Mouse (Mus musculus) gastrocnemius, postnatal 4 days (tissue): ENCODE data around the gene Meox1. TPM values are rescaled to one million over a fixed set of nuclear protein-coding genes. Genes with fewer than 3 reads are reported as not detected.

ENCODE experiments used
- DNase-seq, 2 experiments: peaks; one replicate each; pipeline ENCODE4 v3.0.0; 2021 to 2022; ENCODE audit warnings: low spot score in 2 of 2, mixed read lengths in 2 of 2
- total RNA-seq, 2 experiments: library from RNA; stranded (reverse); gene quantifications; 2 replicates each; pipeline ENCODE4 v1.2.3; 2021

Meox1 gene
- total RNA-seq, 2 experiments from 2014 or later: 17.7 to 20.4 TPM

- DNase-seq: no peak
These were observed 7.1 kb upstream of the Meox1 start for GRCm38 (mm10) chr11:101901309-101901708.

- DNase-seq: no peak
These were observed 4.2 kb upstream of the Meox1 start for GRCm38 (mm10) chr11:101898328-101898727.

DNA sequence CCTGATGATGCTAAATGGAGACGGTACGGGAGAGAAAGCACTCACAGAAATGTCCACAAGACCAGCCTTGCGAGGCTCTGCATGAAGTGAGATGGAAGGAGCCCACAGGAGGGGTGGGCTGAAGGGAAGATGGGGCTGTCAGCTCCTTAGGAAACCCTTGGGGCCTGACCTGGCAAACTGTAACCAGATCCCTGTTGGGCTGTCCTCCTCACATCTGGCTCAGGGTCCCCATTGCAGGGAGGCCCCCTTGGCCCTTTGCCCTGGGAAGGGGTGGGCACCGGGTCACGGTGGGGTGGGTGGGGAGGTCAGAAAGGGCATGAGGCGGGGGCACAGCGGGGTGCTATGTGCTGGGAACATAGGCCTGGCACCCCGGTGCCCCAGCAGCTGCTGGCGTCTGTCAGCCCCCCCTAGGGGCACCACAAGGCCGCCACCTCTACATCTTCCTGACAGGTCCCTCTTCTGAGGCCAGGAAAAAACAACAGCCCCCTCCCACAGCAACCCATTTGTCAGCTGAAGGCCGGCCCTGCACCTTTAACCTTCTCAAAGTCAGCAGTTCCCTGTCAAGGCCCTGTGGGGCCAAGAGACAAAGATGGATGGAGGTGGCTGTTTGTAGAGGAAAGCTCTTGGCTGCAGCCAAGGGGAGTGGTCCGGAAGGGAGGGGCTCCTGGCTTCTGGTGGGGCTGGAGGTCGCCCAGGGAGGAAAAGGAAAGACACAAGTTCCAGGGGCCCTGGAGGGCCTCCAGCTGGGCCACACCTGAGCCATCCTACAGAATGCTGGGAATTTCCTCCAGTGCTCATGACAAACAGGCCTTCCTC is 2.6 kb upstream of the Meox1 start:
- DNase-seq: no peak

DNA sequence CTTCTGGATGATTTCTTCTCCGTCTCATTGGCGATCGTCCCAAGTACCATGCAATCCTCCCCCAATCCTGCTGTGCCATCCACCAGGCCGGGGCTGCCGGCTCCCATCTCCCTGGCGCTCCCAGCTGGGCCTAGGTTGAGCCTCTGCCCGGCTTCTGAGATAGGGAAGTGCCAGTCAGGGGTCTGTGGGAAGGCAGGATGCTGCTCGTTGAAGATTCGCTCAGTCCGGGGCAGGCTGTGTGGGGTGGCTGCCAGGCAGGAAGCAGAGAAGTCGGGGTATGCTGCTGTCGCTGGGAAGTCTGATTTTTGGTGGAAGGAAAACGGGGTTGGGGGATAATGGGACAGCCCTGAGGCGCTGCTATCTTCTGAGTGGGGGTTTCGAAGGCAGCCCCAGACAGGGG is 614 bp downstream of the Meox1 start:
- DNase-seq: peak in 1 of 2 experiments; percentile 43

GRCm38 (mm10) chr11:101891451-101891850 is 2.7 kb downstream of the Meox1 start:
- peak in 1 of 2 experiments; percentile 36 for DNase-seq

DNA sequence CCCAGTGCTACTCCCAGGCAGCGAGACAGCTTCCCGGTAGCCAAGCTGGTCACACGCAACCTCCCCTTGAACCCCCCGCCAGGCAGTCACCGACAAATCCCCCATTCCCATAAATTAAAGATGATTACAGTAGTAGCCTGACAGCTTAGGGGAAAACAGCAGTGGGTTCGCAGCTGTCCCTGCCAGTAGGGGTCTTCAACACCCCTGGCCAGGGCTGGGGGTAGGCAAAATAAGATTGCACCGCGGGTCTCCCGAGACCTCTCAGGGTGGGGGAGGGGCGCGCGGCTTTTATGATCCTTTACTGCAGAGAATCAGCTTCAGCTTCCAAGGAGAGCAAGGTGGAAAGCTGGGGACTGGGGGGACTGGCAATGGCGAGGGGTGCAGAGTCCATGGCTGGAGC is 4.4 kb downstream of the Meox1 start:
- no peak for DNase-seq

- no peak for DNase-seq
These were observed 5.4 kb downstream of the Meox1 start for GRCm38 (mm10) chr11:101888820-101889219.

GRCm38 (mm10) chr11:101886436-101886835 is 7.7 kb downstream of the Meox1 start:
- no peak for DNase-seq

DNA sequence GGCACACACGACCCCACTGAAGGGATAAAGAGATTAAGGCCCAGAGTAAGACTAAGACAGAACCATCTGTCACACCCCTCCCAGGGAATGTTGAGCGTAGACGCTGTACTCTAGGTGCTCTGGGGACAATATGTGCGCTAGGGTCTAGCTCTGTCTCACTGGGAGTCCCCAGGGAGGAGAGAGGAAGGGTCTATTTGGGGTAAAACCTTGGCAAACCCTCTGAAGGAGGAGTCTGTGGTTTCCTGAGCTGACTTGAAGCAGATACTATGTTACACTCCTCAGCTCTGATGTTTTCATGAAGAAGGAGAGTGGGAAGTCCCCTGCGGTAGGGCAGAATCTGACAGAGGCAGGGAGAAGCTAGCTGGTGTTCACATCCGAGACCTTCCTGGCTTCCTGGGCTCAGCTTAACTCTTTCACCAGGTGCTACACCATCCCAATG is 8.3 kb downstream of the Meox1 start:
- DNase-seq: no peak

GRCm38 (mm10) chr11:101885232-101885631 is 8.9 kb downstream of the Meox1 start:
- DNase-seq: no peak

DNA sequence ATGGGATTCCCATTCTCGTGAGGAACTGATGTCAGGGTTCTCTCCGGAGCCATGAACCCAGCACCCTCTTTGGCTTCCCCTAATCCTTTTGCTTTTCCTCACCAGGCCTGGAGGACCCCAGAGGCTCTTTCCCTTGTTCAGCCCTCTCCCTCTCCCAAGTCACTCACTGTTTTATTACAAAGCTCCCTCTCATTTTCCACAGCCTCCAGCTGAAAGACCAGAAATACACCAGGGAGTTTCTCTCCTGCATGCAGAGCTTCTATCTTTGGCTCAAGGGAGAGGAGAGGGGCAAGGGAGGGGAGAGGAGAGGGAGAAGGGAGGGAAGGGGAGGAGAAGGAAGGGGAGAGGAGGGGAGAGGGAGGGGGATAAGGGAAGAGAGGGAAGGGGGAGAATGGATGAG is 10.3 kb downstream of the Meox1 start:
- no peak for DNase-seq

- no peak for DNase-seq
These were observed 11.5 kb downstream of the Meox1 start for GRCm38 (mm10) chr11:101882500-101883290.

- DNase-seq: peak; percentile 76 to 87
These were observed 12.5 kb downstream of the Meox1 start for GRCm38 (mm10) chr11:101881604-101882071.

DNA sequence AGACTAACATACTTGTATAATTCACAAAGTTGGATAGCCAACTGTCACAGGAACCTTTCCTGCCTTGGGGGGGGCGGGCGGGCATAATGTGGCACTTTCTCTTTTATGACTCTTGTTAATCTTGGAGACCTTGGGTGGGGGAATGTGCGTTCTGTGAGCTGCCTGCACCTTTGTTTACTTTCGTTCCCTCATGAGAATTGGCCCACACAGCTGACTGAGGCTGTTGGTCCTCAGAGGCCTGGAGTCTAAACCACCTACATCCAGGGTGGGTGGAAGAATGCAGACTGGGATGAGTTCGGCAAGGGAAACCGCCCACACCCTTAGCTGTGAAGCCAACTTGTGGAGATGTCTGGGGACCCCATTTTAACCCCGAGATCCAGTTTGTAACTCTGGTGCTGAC is 13.0 kb downstream of the Meox1 start:
- no peak for DNase-seq

DNA sequence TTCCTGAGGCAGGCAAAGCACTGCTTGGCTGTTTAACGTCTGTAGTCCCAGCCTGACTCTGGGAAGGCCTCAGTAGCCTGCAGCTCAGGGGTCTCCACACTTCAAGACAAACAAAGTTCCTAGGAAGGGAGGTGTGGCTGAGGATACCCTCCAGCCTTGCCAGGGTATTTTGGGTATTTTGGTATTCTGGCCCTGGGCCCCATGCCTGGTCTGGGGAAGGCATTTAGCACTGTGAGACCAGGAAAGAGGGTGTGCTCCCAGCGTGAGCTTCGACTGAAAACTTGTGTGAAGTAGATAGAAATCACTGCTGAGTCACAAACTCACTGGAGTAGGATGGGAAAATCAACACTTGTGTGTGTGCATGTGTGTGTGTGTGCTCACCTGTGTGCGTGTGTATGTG is 14.5 kb downstream of the Meox1 start:
- no peak for DNase-seq

DNA sequence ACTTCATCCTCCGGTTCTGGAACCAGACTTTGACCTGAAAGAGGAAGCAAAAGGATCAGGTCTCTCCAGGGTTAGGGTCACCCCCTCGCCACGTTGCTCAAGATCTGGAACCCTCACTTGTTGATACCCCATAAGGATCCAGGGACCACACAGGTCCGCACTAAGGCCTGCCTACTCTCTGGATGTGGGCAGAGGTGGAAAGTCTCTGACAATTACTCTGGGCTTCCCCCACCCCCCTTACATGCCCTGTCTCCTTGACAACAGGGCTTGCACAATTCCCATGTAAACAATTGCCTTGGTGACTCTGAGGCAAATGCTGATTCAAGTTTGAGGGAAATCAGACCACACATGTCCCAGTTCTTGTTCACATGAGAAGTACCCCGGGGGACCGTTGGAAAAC is 15.5 kb downstream of the Meox1 start:
- DNase-seq: no peak

- DNase-seq: no peak
These were observed 19.2 kb downstream of the Meox1 start for GRCm38 (mm10) chr11:101874978-101875377.

DNA sequence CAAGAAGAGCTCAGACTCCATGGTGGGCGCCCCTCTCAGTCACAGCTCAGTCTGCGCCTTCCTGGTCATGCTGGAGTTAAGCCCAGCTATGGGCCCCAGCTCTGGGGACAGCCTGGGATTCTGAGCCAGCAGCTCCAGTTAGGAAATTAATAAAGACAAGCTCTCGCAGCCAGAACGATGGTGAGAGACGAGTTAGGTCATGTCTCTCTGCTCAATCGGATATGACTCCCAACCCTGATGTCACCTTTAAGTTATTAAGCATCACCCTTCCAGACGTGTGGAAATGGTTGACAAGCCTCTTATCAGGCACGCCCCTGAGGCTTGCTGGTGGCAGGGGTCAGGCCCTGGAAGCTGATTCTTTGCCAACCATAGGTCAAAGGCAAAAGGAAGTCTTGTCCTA is 20.3 kb downstream of the Meox1 start:
- DNase-seq: peak in 1 of 2 experiments; percentile 46

DNA sequence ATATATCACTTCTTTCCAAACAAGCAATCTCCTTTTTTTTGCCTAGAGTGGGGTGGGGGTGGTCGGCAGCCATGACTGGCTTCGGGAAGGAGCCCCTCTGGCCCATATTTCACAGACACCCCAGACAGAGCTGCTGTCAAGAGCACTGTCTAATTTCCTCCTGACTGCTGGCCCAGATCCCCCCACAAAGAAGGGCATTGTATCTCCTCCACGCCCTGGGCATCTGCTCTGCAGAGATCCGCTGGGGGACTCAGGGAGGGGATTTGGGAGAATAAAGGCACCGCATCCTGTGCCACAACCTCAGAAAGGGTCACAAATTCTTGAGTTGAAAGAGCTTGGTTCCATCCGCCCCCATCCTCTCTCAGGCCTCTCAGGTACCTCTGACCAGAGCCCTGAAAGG is 22.7 kb downstream of the Meox1 start:
- no peak for DNase-seq

GRCm38 (mm10) chr11:101870067-101870765 is 24.0 kb downstream of the Meox1 start:
- no peak for DNase-seq

DNA sequence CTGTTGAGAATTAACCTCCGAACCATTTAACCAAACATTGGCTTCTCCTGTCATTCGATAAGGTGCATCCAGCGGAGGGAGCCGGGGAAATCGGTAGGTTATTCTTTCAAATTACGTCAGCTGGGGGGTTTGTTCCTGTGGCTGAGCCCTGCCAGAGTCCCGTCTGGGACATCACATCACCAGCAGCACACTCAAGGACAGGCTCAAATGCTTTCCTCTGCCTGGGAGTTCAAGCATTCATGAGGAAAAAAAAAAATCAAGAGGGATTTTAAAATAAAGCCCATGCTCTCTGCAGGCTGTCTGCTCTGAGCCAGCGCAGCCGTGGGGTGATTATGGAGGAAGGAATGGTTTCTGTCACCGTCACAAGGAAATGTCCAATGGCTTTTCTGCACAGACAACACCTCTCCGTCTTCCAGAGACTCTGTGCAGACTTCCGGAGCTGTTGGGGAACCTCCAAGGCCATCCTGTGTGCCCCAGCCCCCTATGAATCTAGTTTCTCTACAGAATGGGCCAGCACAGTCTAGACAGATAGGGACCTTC is 26.6 kb downstream of the Meox1 start:
- DNase-seq: no peak
